Mouse (Mus musculus) CD4-positive, CD25-positive, alpha-beta regulatory T cell, adult 2 months (primary cell): ENCODE data around the gene Skint1.
"Not testable (repeated sequence)": the region's sequence is repeated elsewhere in the genome, so short reads cannot be mapped to it uniquely, and the experiment has no call there.

ENCODE experiments used
- DNase-seq: peaks from one replicate; pipeline ENCODE4 v3.0.0-alpha.2; 2012; ENCODE audit warnings: low read depth, low spot score

The Skint1 gene

DNA sequence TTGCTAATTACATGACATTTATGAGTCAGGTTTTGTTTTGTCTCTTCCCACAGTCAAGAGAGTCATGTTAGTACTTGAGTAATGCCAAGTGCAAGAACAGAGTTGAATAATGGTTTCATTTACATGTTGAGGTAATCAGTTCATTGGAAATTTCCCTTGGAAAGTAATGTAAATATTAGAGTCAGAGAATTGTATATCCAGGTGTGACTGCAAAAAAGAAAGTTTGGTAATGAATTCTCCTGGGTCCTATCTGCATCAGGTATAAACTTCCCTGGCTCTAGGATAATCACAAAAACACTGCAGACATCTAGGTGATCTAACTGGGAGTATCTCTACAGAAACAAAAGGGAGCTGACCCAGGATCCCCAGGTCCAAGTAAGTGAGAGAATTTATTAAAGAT is at the start of gene Skint1:
TSS of gene Skint1 (plus strand) at position 301 of the 400 bp plus-strand sequence.
- no peak for DNase-seq

- no peak for DNase-seq
Measured at GRCm38 (mm10) chr4:111961309-111961708, 44.8 kb upstream of the Skint1 start.

DNA sequence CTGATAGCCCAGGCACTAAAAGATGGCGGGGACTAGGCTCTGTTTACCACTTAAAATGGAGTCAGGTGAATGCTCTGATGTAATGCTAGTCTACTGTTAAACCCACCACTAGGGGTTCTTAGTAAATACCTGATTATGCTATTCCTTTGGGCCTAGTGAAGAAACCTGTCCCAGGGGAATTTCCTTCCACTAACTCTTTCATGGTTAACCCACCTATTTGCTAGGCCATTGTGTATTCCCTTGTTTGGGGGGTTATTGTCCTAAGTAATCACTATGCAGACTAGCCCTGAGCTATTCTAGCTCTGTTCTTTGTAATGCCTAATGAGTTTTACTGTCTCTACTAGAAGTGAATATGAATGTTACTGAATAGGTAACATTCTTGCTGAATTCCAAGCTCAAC is 42.8 kb upstream of the Skint1 start:
- not testable (repeated sequence) for DNase-seq

DNA sequence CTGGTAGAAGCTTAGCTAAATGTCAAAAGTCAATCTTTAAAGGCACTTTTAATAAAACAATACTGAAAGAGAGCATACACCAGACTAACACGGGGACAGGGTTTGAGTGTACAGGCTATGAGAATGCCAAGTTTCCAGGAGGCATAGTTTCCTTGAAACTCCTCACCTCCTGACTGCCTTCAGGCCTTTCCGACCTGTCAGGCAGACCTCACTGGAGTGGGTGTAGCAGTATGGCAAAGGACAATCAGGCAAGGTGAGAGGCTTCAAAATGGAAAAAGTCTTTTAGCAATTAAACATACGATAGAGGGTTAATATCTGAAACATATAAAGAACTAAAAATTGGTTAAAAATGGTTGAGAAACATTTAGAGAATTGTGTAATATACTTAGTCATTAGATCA is 42.4 kb upstream of the Skint1 start:
- no peak for DNase-seq

- DNase-seq = no peak
Measured at GRCm38 (mm10) chr4:111972623-111973022, 33.4 kb upstream of the Skint1 start, which contains the start of gene Skint7. Gene Skint7, plus strand, starts transcription at chr4:111972923.

- no peak for DNase-seq
Measured at GRCm38 (mm10) chr4:112071716-112072115, 65.6 kb downstream of the Skint1 start, which contains the start of gene Skint4. Gene Skint4, plus strand, starts transcription at chr4:112072016.
